12 mouse cellular contexts compared by ENCODE assay signal in genomic region chr1:136866481-136867092, GRCm38 (mm10).
DNase-seq lines count a peak whose midpoint lies in the region; TF ChIP-seq lines count a peak whose summit lies in the region.
"Had no signal": no experiment of that assay in that cellular context is flagged by ENCODE, and none has a peak within 500 bp of the region (broad histone marks: within the 10 kb centered on the region; RNA-seq: fewer than 3 reads in every experiment).

No protein-coding gene starts in this region.

- 65% methylated on average over 9 of the region's 9 CpGs for WGBS in spleen, adult 2 months

- H3K4me3 ChIP-seq in spleen, adult 2 months (ENCODE audit: extremely low read depth, insufficient read depth, insufficient read length): no peak overlapping the region
- H3K4me3 ChIP-seq: embryonic facial prominence, embryonic 13.5 days; liver, embryonic 13.5 days; midbrain, embryonic 15.5 days; stomach, embryonic 15.5 days had no signal

- no peaks in the 10 kb centered on the region for H3K36me3 ChIP-seq in spleen, adult 2 months (ENCODE audit: control insufficient read depth, insufficient read depth, low read length)
- H3K36me3 ChIP-seq: embryonic facial prominence, embryonic 13.5 days; liver, embryonic 13.5 days; midbrain, embryonic 15.5 days; stomach, embryonic 15.5 days had no signal

- peak; percentile 4 to 8 for DNase-seq in cerebellum, postnatal 36 days
- DNase-seq in cerebellum, adult 9-11 months: no peak
- DNase-seq in spleen, adult 2 months (ENCODE audit: low read depth in 1 of 2, low spot score in 2 of 2): no peak
- DNase-seq in spleen, adult 12 weeks (ENCODE audit: low spot score): no peak
- DNase-seq in kidney, postnatal 10 days: peak; percentile 19
- peak; percentile 12 for DNase-seq in thymus, postnatal 25 days
- DNase-seq in retina, postnatal 1 day: no peak
- DNase-seq in right cerebral cortex, postnatal 14 days: no peak
- DNase-seq: liver, embryonic 13.5 days had no signal

- TF ChIP-seq POLR2A in spleen, adult 2 months (IDR thresholded peaks at IDR 0.05; ENCODE audit: low read depth, low read length): no peak

- H3K27ac ChIP-seq in spleen, adult 2 months (ENCODE audit: insufficient read depth, low read length): no peak overlapping the region
- H3K27ac ChIP-seq: embryonic facial prominence, embryonic 13.5 days; liver, embryonic 13.5 days; midbrain, embryonic 15.5 days; stomach, embryonic 15.5 days had no signal

- H3K4me1 ChIP-seq in spleen, adult 2 months (ENCODE audit: control insufficient read depth, insufficient read depth, insufficient read length): no peaks in the 10 kb centered on the region
- H3K4me1 ChIP-seq: liver, embryonic 13.5 days; midbrain, embryonic 15.5 days; stomach, embryonic 15.5 days had no signal

- TF ChIP-seq CTCF in spleen, adult 2 months (IDR thresholded peaks at IDR 0.05; ENCODE audit: extremely low read depth, insufficient read depth, insufficient read length, insufficient replicate concordance): peak; percentile 30; the same call in 1 of the 2 replicates

- H3K27me3 ChIP-seq in spleen, adult 2 months (ENCODE audit: control insufficient read depth, insufficient read depth, low read length): no peaks in the 10 kb centered on the region
- H3K27me3 ChIP-seq: embryonic facial prominence, embryonic 13.5 days; liver, embryonic 13.5 days; midbrain, embryonic 15.5 days; stomach, embryonic 15.5 days had no signal

Comparison
In these comparisons a context has a peak if more than half of its experiments do, and no peak if none do; other contexts are left out.
1. DNase-seq: peak in cerebellum, postnatal 36 days (2 of 2), kidney, postnatal 10 days (single experiment) and thymus, postnatal 25 days (single experiment); none in cerebellum, adult 9-11 months (single experiment), spleen, adult 2 months (0 of 2), spleen, adult 12 weeks (single experiment), retina, postnatal 1 day (single experiment) and right cerebral cortex, postnatal 14 days (single experiment).